Mouse (Mus musculus) heart, adult 2 months (tissue): Measurements from ENCODE around the gene Tubb4b.

Source experiments
- CTCF ChIP-seq: fragments of 200-600 bp; IDR thresholded peaks from 2 replicates; pipeline ENCODE4 v1.8.1; 2022; ENCODE audit warnings: antibody characterized with exemption, mild to moderate bottlenecking, moderate library complexity
- EP300 ChIP-seq: fragments of 200-500 bp; IDR thresholded peaks from 2 replicates; pipeline ENCODE4 v1.6.1; 2011; ENCODE audit warnings: low read depth, low read length, control low read depth; ENCODE audit not compliant: insufficient read depth
- POLR2A ChIP-seq: fragments of 200-500 bp; IDR thresholded peaks from 2 replicates; pipeline ENCODE4 v1.6.1; 2011; ENCODE audit warnings: mild to moderate bottlenecking, low read depth, low read length, control low read depth; ENCODE audit not compliant: insufficient read depth

DNA sequence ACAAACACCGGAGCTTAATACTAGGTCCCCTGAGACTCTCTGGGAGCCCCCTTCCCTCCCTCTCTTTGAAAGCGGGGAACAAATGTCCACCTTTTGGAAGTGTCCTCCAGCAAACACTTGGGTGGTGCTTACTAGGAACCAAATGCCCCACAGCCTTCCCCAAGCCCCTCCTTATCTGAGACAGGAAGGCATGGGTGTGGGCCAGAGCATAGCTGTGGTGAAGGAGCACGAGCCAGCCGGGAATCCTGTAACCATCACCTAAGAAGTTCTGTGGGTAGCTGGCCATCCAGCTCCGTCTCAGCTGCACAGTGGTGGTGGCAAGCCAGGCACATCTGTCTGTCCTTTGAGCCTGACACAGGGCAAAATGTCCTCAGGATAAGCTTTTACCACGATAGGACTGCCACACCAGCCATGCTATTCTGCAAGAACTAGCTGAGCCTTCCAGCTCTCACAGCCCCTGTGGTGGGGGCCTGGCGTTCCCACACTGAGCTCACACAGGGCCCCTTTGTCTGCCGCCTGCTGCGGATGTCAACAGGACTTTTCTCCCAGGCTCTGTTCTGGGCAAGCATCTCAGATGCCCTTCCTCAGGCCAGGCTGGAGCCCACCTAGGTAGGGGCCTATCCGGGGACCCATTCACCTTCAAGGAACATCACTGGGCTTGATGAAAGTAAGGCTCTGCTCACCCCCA lies 46.1 kb downstream of the Tubb4b start:
- TF ChIP-seq CTCF = no peak
- TF ChIP-seq POLR2A = 0 out of 2 replicates have a peak, but pooled peaks have one; percentile 20
- no peak for TF ChIP-seq EP300
